Mouse (Mus musculus) liver, embryonic 12.5 days (tissue): Measurements from ENCODE around the gene Pus10. TPM values are rescaled to one million over a fixed set of nuclear protein-coding genes. Genes with fewer than 3 reads are reported as not detected.

ENCODE experiments used
- ATAC-seq: fragments of 200-750 bp; cut with Nextera tagmentation; 2 replicates; pipeline ENCODE4 v1.8.0; 2017; ENCODE audit warnings: moderate number of reproducible peaks, mild to moderate bottlenecking, moderate library complexity
- H3K27ac ChIP-seq: fragments of 300-500 bp; sonication (generic); 2 replicates; pipeline ENCODE4 v1.5.1; 2016; ENCODE audit warnings: mild to moderate bottlenecking
- H3K27me3 ChIP-seq: fragments of 300-500 bp; sonication (generic); replicated peaks from 2 replicates; pipeline ENCODE4 v1.6.1; 2016; ENCODE audit warnings: mild to moderate bottlenecking, moderate library complexity
- H3K36me3 ChIP-seq: fragments of 300-500 bp; sonication (generic); 2 replicates; pipeline ENCODE4 v1.6.1; 2016; ENCODE audit warnings: mild to moderate bottlenecking, moderate library complexity
- H3K4me1 ChIP-seq: fragments of 300-500 bp; sonication (generic); 2 replicates; pipeline ENCODE4 v1.6.1; 2016
- H3K4me2 ChIP-seq: fragments of 300-500 bp; sonication (generic); 2 replicates; pipeline ENCODE4 v1.6.1; 2016; ENCODE audit warnings: mild to moderate bottlenecking, moderate library complexity
- H3K4me3 ChIP-seq: fragments of 300-500 bp; sonication (generic); 2 replicates; pipeline ENCODE4 v1.5.1; 2016; ENCODE audit warnings: mild to moderate bottlenecking, moderate library complexity
- H3K9ac ChIP-seq: fragments of 300-500 bp; sonication (generic); 2 replicates; pipeline ENCODE4 v1.6.1; 2016; ENCODE audit warnings: mild to moderate bottlenecking, moderate library complexity
- H3K9me3 ChIP-seq: fragments of 300-500 bp; sonication (generic); replicated peaks from 2 replicates; pipeline ENCODE4 v1.6.1; 2016; ENCODE audit warnings: mild to moderate bottlenecking, moderate library complexity
- WGBS: fragments of 180-500 bp; shearing (Covaris S2); methylation state at CpG from one replicate; pipeline ENCODE4 v1.1.7; 2016; ENCODE audit not compliant: insufficient replicate concordance; 5-methylcytosine and 5-hydroxymethylcytosine counted together
- polyA plus RNA-seq: library from polyadenylated mRNA; unstranded; fragments of >200 nt; fragmentation: Nextera tagmentation; extraction: Ambion mirVana; gene quantifications from 2 replicates; pipeline ENCODE4 v1.2.1, GENCODE M21; 2016

Gene Pus10
- polyA plus RNA-seq, result 21.8 and 22.6 TPM in 2 replicates

DNA sequence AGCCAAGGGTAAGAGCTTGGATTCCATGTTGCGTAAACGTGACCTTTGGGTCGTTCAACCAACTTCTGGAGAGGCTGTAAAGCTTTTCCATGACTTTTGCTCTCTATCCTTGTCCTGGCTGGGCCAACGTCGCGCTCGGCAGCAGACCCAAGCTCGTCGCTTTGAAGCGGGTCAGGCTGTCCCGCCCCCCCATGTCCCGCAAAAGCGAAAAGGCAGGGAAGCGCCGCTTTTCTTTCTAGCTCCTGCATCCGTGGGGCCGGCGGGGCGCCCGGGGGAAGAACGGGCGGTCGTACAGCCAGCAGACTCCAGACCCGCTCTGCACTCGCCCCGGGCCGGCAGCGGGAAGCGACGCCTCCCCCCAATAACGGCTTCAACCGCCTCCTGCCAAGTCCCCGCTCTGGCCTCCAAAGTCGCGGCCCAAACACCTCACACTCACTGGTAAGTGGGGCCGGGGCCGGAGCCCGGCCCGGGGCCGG, at the start of gene Pus10:
TSS of gene Pus10 (plus strand) at position 364 of the 476 bp plus-strand sequence.
- Histone ChIP-seq H3K9ac (peak within 1 kb of the TSS; percentile 92), H3K4me2 (peak within 1 kb of the TSS; percentile 85), H3K4me1 (peaks cover 17% of the 10 kb centered on the region), H3K27ac (peak within 1 kb of the TSS; percentile 90), H3K4me3 (peak within 1 kb of the TSS; percentile 85), H3K9me3 (no peaks in the 10 kb centered on the region), H3K27me3 (no peaks in the 10 kb centered on the region), H3K36me3 (peaks cover 4% of the 10 kb centered on the region; the same call in 1 of the 2 replicates)
- peak; percentile 65 for ATAC-seq
- WGBS, result 1% methylated on average over 40 of the region's 40 CpGs

DNA sequence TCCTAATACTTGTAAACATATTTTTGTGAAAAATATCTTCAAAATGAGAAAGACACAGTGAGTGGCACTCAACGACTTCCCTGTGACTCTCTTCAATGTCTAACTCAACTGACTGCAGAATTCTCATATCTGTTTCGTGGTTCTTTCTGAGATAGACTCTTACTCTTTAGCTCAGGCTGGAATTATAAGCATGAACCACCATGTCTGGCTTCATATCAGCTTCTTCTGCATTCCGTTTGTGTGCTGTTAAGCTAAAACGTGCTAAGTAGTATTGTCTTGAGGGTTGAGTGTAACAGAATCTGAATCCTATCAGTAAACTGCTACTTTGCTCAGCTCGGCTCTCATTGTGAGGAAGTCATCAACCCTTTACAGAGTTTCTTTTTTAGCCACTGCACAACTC, 46.5 kb upstream of the Pus10 start:
- 57% methylated on average over 5 of the region's 5 CpGs for WGBS
- Histone ChIP-seq H3K27me3 (no peaks in the 10 kb centered on the region), H3K4me3 (no peak overlapping the region), H3K4me2 (no peak overlapping the region), H3K27ac (no peak overlapping the region), H3K9ac (no peak overlapping the region), H3K36me3 (peaks cover 13% of the 10 kb centered on the region; the same call in 1 of the 2 replicates), H3K9me3 (no peaks in the 10 kb centered on the region), H3K4me1 (no peaks in the 10 kb centered on the region)
- no peak for ATAC-seq

DNA sequence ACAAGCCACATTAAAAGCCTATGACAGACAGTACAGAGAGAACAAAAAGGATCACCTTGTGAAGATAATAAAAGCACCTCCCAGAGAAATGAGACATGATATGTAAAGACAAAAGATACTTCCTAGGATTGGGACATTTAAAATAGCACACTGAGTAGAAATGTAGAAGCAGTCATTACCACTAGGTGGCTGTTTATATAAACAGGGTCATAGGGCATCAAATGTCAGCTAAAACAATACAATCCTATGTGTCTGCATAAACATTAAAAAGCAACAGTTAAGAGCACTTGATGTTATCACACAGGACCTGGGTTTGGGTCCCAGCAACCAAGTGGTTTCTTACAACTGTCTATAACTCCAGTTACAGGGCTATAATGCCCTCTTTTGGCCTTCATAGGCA, 34.8 kb upstream of the Pus10 start:
- Histone ChIP-seq H3K9me3 (no peaks in the 10 kb centered on the region), H3K4me1 (peaks cover 14% of the 10 kb centered on the region), H3K9ac (no peak overlapping the region), H3K27me3 (no peaks in the 10 kb centered on the region), H3K36me3 (peaks cover 11% of the 10 kb centered on the region), H3K27ac (no peak overlapping the region), H3K4me3 (no peak overlapping the region), H3K4me2 (no peak overlapping the region)
- ATAC-seq, result no peak

DNA sequence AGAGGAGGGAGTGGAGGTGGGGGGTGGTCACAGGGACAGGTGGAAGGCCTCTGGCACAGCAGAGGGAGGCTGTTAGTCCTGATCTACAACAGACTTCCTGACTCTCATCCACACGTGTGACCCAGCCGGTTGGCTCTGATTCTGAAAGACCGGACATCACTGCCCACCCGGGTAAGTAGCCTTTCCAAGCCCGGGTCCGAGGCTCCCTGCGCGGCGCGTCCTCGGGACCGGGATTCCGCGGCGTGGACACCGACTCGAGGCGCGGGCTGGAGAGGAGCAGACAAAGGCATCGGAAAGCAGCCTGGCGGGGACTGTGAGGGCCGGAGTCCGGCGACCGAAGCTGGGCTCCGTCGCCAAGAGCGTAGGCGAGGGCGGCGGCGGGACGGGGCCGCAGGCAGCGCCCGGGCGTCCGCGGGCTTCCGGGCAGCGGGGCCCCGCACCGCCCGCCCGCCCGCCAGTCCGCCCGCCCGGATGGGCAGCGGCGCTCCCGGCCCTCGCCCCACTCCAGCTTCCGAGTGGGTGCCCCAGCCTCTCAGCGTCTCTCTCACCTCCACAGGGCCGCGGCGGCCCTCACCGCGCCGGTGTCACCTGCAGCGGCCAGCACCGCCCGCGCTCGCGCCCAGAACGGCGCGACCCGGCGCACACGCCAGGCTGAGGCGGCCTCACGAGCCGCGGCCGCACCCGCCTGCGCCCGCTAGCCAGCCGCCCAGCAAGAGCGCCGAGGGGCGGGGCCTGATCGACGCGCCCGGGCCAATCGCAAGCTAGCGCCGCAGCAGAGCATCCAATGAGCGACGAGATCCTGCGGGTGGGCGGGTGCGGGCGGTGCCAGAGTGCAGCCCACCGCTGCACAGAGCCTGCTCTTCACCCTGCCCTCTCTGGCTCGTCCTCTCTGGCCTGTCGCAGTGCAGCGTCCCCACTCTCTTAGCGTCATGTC, 32.3 kb upstream of the Pus10 start, which contains the start of gene 0610010F05Rik:
TSS of gene 0610010F05Rik (minus strand) at position 695 of the 934 bp plus-strand sequence.
- H3K27me3 ChIP-seq, result no peaks in the 10 kb centered on the region
- peak; percentile 100 for ATAC-seq
- H3K36me3 ChIP-seq, result peaks cover 16% of the 10 kb centered on the region
- peak within 1 kb of the TSS; percentile 88 for H3K27ac ChIP-seq
- H3K4me3 ChIP-seq, result peak within 1 kb of the TSS; percentile 85
- WGBS, result under 1% methylated on average over 87 of the region's 103 CpGs
- no peaks in the 10 kb centered on the region for H3K9me3 ChIP-seq
- peak within 1 kb of the TSS; percentile 91 for H3K4me2 ChIP-seq
- H3K9ac ChIP-seq, result peak within 1 kb of the TSS; percentile 94
- peaks cover 14% of the 10 kb centered on the region for H3K4me1 ChIP-seq

DNA sequence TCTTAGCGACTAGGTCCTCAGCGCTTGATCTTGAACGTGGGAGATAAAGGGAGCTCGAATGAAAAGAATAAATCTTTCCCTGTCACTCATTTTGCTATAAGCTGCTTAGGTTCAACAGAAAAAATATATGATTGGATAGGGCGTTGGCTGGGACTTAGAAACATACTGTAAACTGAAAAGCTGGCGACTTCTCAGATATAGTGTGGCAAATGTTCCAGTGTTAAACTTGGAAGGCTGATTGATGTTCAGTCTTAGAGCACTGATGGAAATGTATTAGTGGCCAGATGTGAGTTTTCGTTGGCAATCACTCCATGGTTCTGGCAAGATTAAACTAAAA, 31.6 kb upstream of the Pus10 start:
- Histone ChIP-seq H3K4me1 (peaks cover 14% of the 10 kb centered on the region), H3K4me2 (peak overlapping the region; percentile 91), H3K27ac (peak overlapping the region; percentile 60), H3K9me3 (no peaks in the 10 kb centered on the region), H3K27me3 (no peaks in the 10 kb centered on the region), H3K4me3 (peak overlapping the region; percentile 85), H3K9ac (peak overlapping the region; percentile 94), H3K36me3 (peaks cover 14% of the 10 kb centered on the region)
- ATAC-seq, result no peak
- WGBS, result 9% methylated on average over 7 of the region's 7 CpGs

DNA sequence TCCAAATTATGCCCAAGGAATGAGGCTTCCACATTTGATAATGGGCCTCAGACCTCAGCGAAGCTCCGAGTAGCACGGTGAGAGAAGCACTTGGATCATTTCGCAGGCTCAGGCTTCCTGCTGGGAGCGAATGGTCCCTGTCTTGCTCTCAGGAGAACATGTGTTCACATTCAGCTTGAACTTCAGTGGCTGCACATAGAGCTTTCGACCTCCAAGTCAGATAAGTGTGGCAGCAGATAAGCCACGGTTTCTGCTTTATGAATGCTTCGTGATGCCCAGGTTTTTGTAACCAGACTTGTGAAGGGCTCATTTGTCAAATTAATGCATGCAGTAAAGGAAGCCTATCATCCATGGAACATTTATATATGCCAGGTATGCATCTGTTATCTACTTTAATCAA, 30.9 kb upstream of the Pus10 start:
- ATAC-seq, result no peak
- 0 out of 2 replicates have a peak overlapping the region, but pooled peaks have one; percentile 20 for H3K27ac ChIP-seq
- whole genome bisulfite sequencing, result 43% methylated on average over 8 of the region's 8 CpGs
- peaks cover 18% of the 10 kb centered on the region for H3K36me3 ChIP-seq
- no peaks in the 10 kb centered on the region for H3K9me3 ChIP-seq
- H3K9ac ChIP-seq, result no peak overlapping the region
- H3K4me2 ChIP-seq, result peak overlapping the region; percentile 91
- H3K4me1 ChIP-seq, result peaks cover 14% of the 10 kb centered on the region
- no peaks in the 10 kb centered on the region for H3K27me3 ChIP-seq
- H3K4me3 ChIP-seq, result peak overlapping the region; percentile 85; the same call in 1 of the 2 replicates

DNA sequence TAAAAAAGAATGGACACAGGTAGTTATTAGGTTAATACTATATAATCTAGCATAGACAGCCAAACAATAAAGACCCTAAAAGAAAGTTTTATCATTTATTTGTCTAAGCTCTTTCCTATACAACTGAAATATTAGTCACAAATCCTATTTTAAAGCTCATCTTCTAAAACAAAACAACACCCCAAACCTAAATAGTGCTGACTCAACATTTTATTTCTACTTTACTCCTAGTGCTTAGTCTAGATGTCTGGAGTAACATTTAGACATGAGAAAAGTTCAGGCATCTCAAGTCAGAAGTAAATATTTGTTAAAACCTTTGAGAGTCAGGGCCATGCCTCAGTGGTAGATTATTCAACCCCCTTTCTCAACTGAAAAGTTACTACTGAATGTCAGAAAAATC, 18.0 kb upstream of the Pus10 start:
- H3K4me2 ChIP-seq, result no peak overlapping the region
- no peak overlapping the region for H3K9ac ChIP-seq
- no peaks in the 10 kb centered on the region for H3K9me3 ChIP-seq
- no peak overlapping the region for H3K4me3 ChIP-seq
- ATAC-seq, result no peak
- no peak overlapping the region for H3K27ac ChIP-seq
- H3K4me1 ChIP-seq, result no peaks in the 10 kb centered on the region
- H3K27me3 ChIP-seq, result no peaks in the 10 kb centered on the region
- peaks cover 47% of the 10 kb centered on the region for H3K36me3 ChIP-seq

DNA sequence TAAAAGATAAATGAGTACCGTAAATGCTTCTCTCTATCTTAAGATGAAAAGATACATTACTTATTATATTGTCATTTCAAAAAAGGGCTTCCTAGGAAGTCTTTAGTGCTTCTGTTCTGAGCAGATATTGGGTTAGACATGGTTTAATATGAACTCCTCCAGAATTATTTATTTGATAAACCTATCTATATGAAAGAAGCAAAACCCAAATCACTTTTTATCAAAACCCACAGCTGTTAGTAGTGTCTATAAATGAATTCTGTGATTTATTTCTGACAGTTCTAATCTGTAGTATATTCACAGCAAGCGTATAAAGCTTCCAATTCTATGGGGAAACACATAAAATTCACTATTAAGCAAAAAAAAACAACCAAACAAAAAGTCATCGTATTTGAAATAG, 17.6 kb upstream of the Pus10 start:
- 84% methylated on average over 3 of the region's 3 CpGs for WGBS
- Histone ChIP-seq H3K27me3 (no peaks in the 10 kb centered on the region), H3K4me1 (no peaks in the 10 kb centered on the region), H3K4me3 (no peak overlapping the region), H3K4me2 (no peak overlapping the region), H3K36me3 (peaks cover 43% of the 10 kb centered on the region), H3K27ac (no peak overlapping the region), H3K9ac (no peak overlapping the region), H3K9me3 (no peaks in the 10 kb centered on the region)
- no peak for ATAC-seq

DNA sequence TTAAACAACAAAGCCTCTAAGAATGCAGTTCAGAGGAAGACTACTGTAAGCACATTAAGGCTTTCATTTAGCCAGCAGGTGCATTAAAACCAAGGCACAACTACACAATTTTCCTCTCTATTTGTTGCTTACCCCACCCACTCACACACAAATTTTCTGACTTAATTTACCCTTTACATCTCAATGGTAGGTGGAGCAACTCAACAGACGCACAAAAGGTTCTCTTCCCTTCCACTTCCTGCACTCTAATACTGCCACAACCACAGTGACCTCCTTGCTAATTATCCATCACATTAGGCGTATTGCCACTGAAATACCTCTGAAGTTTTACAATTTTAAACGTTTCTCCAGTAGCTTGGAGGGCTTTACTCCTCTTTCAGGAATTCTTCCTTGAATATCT, 11.8 kb upstream of the Pus10 start:
- Histone ChIP-seq H3K27ac (no peak overlapping the region), H3K4me1 (no peaks in the 10 kb centered on the region), H3K9me3 (no peaks in the 10 kb centered on the region), H3K4me3 (no peak overlapping the region), H3K36me3 (peaks cover 28% of the 10 kb centered on the region), H3K9ac (no peak overlapping the region), H3K4me2 (no peak overlapping the region), H3K27me3 (no peaks in the 10 kb centered on the region)
- no peak for ATAC-seq
- WGBS, result 66% methylated on average over 3 of the region's 3 CpGs

DNA sequence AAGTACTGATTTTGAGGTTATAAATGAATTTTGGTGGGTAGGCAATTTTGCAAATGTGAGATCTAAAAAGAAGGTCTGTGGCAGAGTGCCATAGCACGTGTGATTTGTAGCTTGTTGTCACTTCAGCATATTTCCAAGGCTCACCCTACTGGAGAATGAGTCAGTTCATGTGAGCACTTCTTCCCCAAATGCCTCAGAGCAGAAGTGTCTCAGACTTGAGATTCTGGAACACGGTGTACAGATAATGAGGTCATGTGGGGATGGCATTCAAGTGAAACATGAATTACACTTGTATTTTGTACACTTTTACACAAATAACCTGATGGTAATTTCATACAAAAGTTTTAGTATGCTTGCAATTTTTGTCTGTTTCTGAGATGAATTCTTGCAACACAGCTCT, 7.7 kb upstream of the Pus10 start:
- Histone ChIP-seq H3K4me2 (no peak overlapping the region), H3K4me3 (no peak overlapping the region), H3K9ac (no peak overlapping the region), H3K27ac (no peak overlapping the region), H3K9me3 (no peaks in the 10 kb centered on the region), H3K4me1 (0 out of 2 replicates have a peak, but pooled peaks cover under 1% of the 10 kb centered on the region), H3K27me3 (no peaks in the 10 kb centered on the region), H3K36me3 (peaks cover 5% of the 10 kb centered on the region; the same call in 1 of the 2 replicates)
- ATAC-seq, result no peak
- WGBS, result 52% methylated on average over 2 of the region's 2 CpGs

DNA sequence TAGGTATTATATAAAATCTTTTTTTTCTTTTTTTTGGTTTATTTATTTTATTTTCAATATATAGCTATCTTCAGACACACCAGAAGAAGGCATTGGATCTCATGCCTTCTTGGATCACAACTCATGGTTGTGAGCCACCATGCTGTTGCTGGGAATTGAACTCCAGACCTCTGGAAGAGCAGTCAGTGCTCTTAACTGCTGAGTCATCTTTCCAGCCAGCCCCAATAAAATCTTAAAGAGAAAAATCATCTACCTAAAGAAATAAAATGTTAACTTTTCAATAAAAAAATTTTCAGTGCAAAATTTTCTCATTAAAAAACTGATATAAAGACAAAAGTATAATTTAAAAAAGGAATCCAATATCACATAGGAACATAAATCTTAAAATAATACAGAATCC, 1.2 kb upstream of the Pus10 start:
- Histone ChIP-seq H3K9me3 (no peaks in the 10 kb centered on the region), H3K9ac (no peak overlapping the region), H3K27ac (no peak overlapping the region), H3K27me3 (no peaks in the 10 kb centered on the region), H3K36me3 (peaks cover 4% of the 10 kb centered on the region; the same call in 1 of the 2 replicates), H3K4me2 (peak overlapping the region; percentile 32; the same call in 1 of the 2 replicates), H3K4me3 (no peak overlapping the region), H3K4me1 (peaks cover 17% of the 10 kb centered on the region)
- no peak for ATAC-seq

DNA sequence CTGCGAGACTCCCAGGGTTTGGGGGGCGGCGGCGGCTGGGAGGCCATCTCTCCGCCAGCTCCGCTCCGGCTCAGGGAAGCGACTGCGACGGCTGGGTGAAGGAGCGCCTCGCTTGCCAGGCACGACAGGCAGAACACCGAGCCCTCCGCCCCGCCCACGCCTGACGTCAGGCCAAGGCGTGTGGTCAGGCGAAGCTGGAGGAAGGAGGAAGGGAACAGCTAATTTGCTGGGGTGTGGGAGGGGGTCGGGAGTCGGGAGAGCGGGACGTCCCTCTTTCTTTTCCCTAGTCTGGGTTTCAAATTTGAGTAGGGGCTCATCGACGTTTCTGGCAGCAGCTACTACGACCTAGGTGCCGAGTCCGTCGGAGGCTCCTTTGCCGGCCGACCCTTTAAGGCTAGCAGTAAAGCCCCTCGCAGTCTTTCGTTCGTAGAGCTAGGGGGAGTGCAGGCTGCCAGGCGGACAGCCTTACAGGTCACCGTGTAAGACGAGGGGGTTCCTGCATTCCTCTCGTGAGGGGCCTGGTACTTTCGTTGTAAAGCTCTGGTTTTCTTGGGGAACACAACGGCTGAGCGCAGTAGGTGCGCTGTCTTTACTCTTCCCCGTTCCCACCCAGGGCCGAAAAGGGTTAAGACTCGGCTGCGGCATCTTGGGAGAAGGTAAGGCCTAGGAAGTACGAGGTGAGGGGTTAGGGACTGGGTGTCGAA, 476 bp downstream of the Pus10 start, which contains the start of gene Pex13:
TSS of gene Pex13 (minus strand) at position 162 of the 704 bp plus-strand sequence.
- Histone ChIP-seq H3K9ac (peak within 1 kb of the TSS; percentile 92), H3K9me3 (no peaks in the 10 kb centered on the region), H3K36me3 (peaks cover 8% of the 10 kb centered on the region), H3K27me3 (no peaks in the 10 kb centered on the region), H3K4me1 (peaks cover 17% of the 10 kb centered on the region), H3K4me3 (peak within 1 kb of the TSS; percentile 85), H3K27ac (peak within 1 kb of the TSS; percentile 90), H3K4me2 (peak within 1 kb of the TSS; percentile 85)
- ATAC-seq, result peak; percentile 96
- under 1% methylated on average over 49 of the region's 49 CpGs for WGBS
